Mouse (Mus musculus): Measurements from ENCODE around the gene Nup205.

Nup205 gene

GRCm38 (mm10) chr6:35245086-35245485 is 67.9 kb downstream of the Nup205 start:
- DNase-seq (ENCODE audit: low read depth, low spot score) = peak; percentile 52

- DNase-seq (ENCODE audit: low read depth, low spot score) = no peak
Measured at GRCm38 (mm10) chr6:35251807-35252476, 74.7 kb downstream of the Nup205 start.

- DNase-seq (ENCODE audit: low read depth, low spot score) = peak; percentile 93
Measured at GRCm38 (mm10) chr6:35252477-35253346, 75.5 kb downstream of the Nup205 start.

- DNase-seq (ENCODE audit: low read depth, low spot score) = no peak
Measured at GRCm38 (mm10) chr6:35253474-35253873, 76.3 kb downstream of the Nup205 start.

GRCm38 (mm10) chr6:35254136-35254904 is 77.1 kb downstream of the Nup205 start:
- no peak for DNase-seq (ENCODE audit: low read depth, low spot score)

- no peak for DNase-seq (ENCODE audit: low read depth, low spot score)
Measured at GRCm38 (mm10) chr6:35255017-35255416, 77.8 kb downstream of the Nup205 start.

- peak; percentile 83 for DNase-seq (ENCODE audit: low read depth, low spot score)
Measured at GRCm38 (mm10) chr6:35256691-35257090, 79.5 kb downstream of the Nup205 start.

GRCm38 (mm10) chr6:35257626-35258190 is 80.5 kb downstream of the Nup205 start:
- DNase-seq (ENCODE audit: low read depth, low spot score) = no peak

GRCm38 (mm10) chr6:35258922-35259321 is 81.7 kb downstream of the Nup205 start:
- no peak for DNase-seq (ENCODE audit: low read depth, low spot score)

- no peak for DNase-seq (ENCODE audit: low read depth, low spot score)
Measured at GRCm38 (mm10) chr6:35259526-35259925, 82.3 kb downstream of the Nup205 start.

- peak; percentile 57 for DNase-seq (ENCODE audit: low read depth, low spot score)
Measured at GRCm38 (mm10) chr6:35260531-35260930, 83.3 kb downstream of the Nup205 start.

- no peak for DNase-seq (ENCODE audit: low read depth, low spot score)
Measured at GRCm38 (mm10) chr6:35265580-35266278, 88.5 kb downstream of the Nup205 start.

- no peak for DNase-seq (ENCODE audit: low read depth, low spot score)
Measured at GRCm38 (mm10) chr6:35268711-35269110, 91.5 kb downstream of the Nup205 start.

GRCm38 (mm10) chr6:35269643-35270042 is 92.4 kb downstream of the Nup205 start:
- DNase-seq (ENCODE audit: low read depth, low spot score) = no peak

- no peak for DNase-seq (ENCODE audit: low read depth, low spot score)
Measured at GRCm38 (mm10) chr6:35271094-35271855, 94.1 kb downstream of the Nup205 start.

- DNase-seq (ENCODE audit: low read depth, low spot score) = no peak
Measured at GRCm38 (mm10) chr6:35271868-35272765, 94.9 kb downstream of the Nup205 start.

GRCm38 (mm10) chr6:35273391-35274082 is 96.3 kb downstream of the Nup205 start:
- DNase-seq (ENCODE audit: low read depth, low spot score) = no peak

- DNase-seq (ENCODE audit: low read depth, low spot score) = no peak
Measured at GRCm38 (mm10) chr6:35277903-35278587, 100.8 kb downstream of the Nup205 start.

Measured in brain, adult 2 months (tissue).